Mouse (Mus musculus) lung, embryonic 14.5 days (tissue): Measurements from ENCODE around the gene Cort. TPM values are rescaled to one million over a fixed set of nuclear protein-coding genes. Genes with fewer than 3 reads are reported as not detected.
"Not testable (repeated sequence)": the region's sequence is repeated elsewhere in the genome, so short reads cannot be mapped to it uniquely, and the experiment has no call there.

ENCODE experiments used
- ATAC-seq: fragments of 200-750 bp; cut with Nextera tagmentation; 2 replicates; pipeline ENCODE4 v1.8.0; 2017; ENCODE audit warnings: mild to moderate bottlenecking, moderate TSS enrichment, moderate library complexity; ENCODE audit not compliant: insufficient read depth
- DNase-seq: peaks from one replicate; pipeline ENCODE4 v3.0.0-alpha.2; 2015
- H3K27ac ChIP-seq: fragments of 300-500 bp; sonication (generic); 2 replicates; pipeline ENCODE4 v1.5.1; 2014; ENCODE audit warnings: low read depth, mild to moderate bottlenecking, moderate library complexity
- H3K27me3 ChIP-seq: fragments of 300-500 bp; sonication (generic); 2 replicates; pipeline ENCODE4 v1.6.1; 2014; ENCODE audit warnings: low read length, control low read depth; ENCODE audit not compliant: insufficient read depth
- H3K36me3 ChIP-seq: fragments of 300-500 bp; sonication (generic); 2 replicates; pipeline ENCODE4 v1.6.1; 2014; ENCODE audit warnings: control low read depth; ENCODE audit not compliant: insufficient read depth
- H3K4me1 ChIP-seq: fragments of 300-500 bp; sonication (generic); 2 replicates; pipeline ENCODE4 v1.6.1; 2014; ENCODE audit warnings: antibody characterized with exemption, control low read depth; ENCODE audit not compliant: insufficient read depth
- H3K4me2 ChIP-seq: fragments of 300-500 bp; sonication (generic); 2 replicates; pipeline ENCODE4 v1.6.1; 2014; ENCODE audit warnings: mild to moderate bottlenecking
- H3K4me3 ChIP-seq: fragments of 300-500 bp; sonication (generic); 2 replicates; pipeline ENCODE4 v1.5.1; 2014; ENCODE audit warnings: low read depth, low read length
- H3K9ac ChIP-seq: fragments of 300-500 bp; sonication (generic); 2 replicates; pipeline ENCODE4 v1.6.1; 2014
- H3K9me3 ChIP-seq: fragments of 300-500 bp; sonication (generic); 2 replicates; pipeline ENCODE4 v1.6.1; 2016; ENCODE audit warnings: low read depth, low read length, control low read depth
- CTCF ChIP-seq: IDR thresholded peaks from 2 replicates; pipeline ENCODE4 v1.5.1; 2016; ENCODE audit warnings: antibody characterized with exemption, low read depth
- WGBS: fragments of 180-500 bp; shearing (Covaris S2); extraction: QIAGEN DNeasy Blood & Tissue Kit; methylation state at CpG from one replicate; pipeline ENCODE4 v1.1.7; 2014; 5-methylcytosine and 5-hydroxymethylcytosine counted together
- polyA plus RNA-seq: library from polyadenylated mRNA; unstranded; fragments of >200 nt; fragmentation: Nextera tagmentation; extraction: Ambion mirVana; gene quantifications from 2 replicates; pipeline ENCODE4 v1.2.1, GENCODE M21; 2014

Cort gene
- not detected in 2 replicates for polyA plus RNA-seq

DNA sequence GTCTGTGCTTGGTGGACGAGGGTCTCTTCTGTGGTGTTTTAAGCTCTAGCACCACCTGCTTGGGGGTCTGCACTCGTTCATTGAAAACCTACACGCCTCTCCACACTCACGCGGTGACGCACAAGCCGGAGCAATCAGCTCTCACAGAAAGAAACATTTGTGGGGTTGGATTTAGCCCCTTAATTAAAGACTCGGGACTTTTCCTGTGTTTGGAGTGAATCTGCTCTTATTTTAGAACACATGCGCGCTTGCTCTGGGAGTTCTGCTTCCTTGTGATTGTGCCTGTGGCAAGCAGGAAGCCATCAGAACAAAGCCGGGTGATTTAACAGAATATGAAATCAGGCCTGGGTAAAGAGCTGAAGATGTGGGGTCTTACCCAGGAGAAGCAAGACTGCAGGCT lies at the start of gene Cort:
TSS of gene Cort (minus strand) at position 101 of the 400 bp plus-strand sequence.
- peaks cover 37% of the 10 kb centered on the region; the same call in 1 of the 2 replicates for H3K36me3 ChIP-seq

DNA sequence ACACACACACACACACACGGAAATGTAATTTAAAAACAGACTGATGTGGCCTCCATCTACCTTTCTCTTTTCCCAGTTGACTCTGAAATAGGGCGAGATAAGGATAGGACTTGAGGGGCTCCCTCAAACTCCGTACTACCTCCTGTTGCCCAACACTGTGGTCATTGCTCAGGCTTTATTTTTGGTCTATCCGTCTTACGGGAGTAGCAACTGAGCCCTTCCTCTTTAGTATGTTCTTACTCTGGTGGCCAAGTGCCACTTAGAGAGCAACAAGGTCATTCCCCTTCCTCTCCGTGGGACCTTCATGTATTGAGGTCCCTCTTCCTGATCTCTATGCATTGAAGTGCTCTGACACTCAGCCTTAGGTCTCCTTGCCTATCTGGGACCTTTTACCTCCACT lies 47.1 kb upstream of the Cort start:
- Histone ChIP-seq H3K36me3 (0 out of 2 replicates have a peak, but pooled peaks cover 4% of the 10 kb centered on the region), H3K4me1 (no peaks in the 10 kb centered on the region), H3K9me3 (no peaks in the 10 kb centered on the region), H3K9ac (no peak overlapping the region), H3K27ac (no peak overlapping the region), H3K4me3 (no peak overlapping the region), H3K4me2 (no peak overlapping the region), H3K27me3 (no peaks in the 10 kb centered on the region)
- 76% methylated on average over 6 of the region's 6 CpGs for WGBS
- ATAC-seq: no peak
- no peak for DNase-seq
- no peak for TF ChIP-seq CTCF

More for the DNA sequence above, at the start of gene Cort:
- no peak for DNase-seq
- no peak for TF ChIP-seq CTCF
- H3K4me1 ChIP-seq: no peaks in the 10 kb centered on the region
- no peak for ATAC-seq
- 78% methylated on average over 11 of the region's 11 CpGs for WGBS
- no peak within 1 kb of the TSS for H3K4me3 ChIP-seq
- H3K4me2 ChIP-seq: no peak within 1 kb of the TSS
- H3K27me3 ChIP-seq: no peaks in the 10 kb centered on the region
- no peaks in the 10 kb centered on the region for H3K9me3 ChIP-seq
- no peak within 1 kb of the TSS; the same call in 1 of the 2 replicates for H3K9ac ChIP-seq
- H3K27ac ChIP-seq: no peak within 1 kb of the TSS

DNA sequence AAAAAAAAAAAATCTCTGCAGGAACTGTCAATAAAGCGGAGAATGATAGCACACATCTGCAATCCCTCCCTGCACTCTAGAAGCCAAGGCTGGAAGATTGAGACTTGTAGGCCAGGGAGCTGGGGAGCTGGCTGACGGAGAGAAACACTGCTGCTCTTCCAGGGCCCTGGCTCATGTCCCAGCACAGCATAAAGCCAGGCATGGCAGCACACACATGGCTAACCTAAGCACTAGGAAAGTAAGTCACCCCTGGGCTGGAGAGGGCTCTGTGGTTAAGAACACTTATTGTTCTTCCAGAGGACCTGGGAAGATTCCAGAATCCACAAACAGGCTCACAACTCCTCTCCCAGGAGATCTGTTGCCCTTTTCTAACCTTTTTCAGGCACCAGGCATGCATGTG lies 46.1 kb upstream of the Cort start:
- Histone ChIP-seq H3K4me2 (no peak overlapping the region), H3K27ac (peak overlapping the region; percentile 78), H3K27me3 (no peaks in the 10 kb centered on the region), H3K4me1 (no peaks in the 10 kb centered on the region), H3K4me3 (no peak overlapping the region), H3K9ac (no peak overlapping the region), H3K36me3 (0 out of 2 replicates have a peak, but pooled peaks cover 4% of the 10 kb centered on the region), H3K9me3 (no peaks in the 10 kb centered on the region)
- TF ChIP-seq CTCF: no peak
- WGBS: 44% methylated on average over 2 of the region's 2 CpGs
- peak; percentile 43; the same call in 1 of the 2 replicates for ATAC-seq
- peak; percentile 65 for DNase-seq

DNA sequence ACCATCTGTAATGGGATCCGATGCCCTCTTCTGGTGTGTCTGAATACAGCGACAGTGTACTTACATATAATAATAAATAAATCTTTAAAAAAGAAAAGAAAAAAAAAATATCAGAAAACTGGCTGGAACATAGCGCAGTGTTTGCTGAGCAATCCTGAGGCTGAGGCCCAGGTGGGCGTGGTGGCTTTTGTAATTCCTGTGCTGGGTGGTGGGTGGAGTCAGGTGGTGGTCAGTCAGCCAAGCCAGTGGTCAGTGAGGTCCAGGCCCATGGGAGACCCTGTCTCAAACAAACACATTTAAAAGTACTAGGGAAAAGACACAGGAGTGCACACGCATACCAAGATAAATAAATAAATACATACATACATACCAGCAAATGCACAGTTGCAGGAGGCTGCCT lies 45.5 kb upstream of the Cort start:
- Histone ChIP-seq H3K4me3 (no peak overlapping the region), H3K27me3 (no peaks in the 10 kb centered on the region), H3K9ac (no peak overlapping the region), H3K9me3 (no peaks in the 10 kb centered on the region), H3K36me3 (0 out of 2 replicates have a peak, but pooled peaks cover 2% of the 10 kb centered on the region), H3K4me1 (no peaks in the 10 kb centered on the region), H3K4me2 (no peak overlapping the region), H3K27ac (peak overlapping the region; percentile 78; the same call in 1 of the 2 replicates)
- 76% methylated on average over 5 of the region's 5 CpGs for WGBS
- TF ChIP-seq CTCF: no peak
- ATAC-seq (no peak), DNase-seq (no peak)

GRCm38 (mm10) chr4:149171581-149171981 lies 45.0 kb upstream of the Cort start:
- Histone ChIP-seq H3K36me3 (no peaks in the 10 kb centered on the region), H3K4me3 (no peak overlapping the region), H3K9ac (no peak overlapping the region), H3K27ac (no peak overlapping the region), H3K4me2 (no peak overlapping the region), H3K9me3 (no peaks in the 10 kb centered on the region), H3K4me1 (no peaks in the 10 kb centered on the region), H3K27me3 (no peaks in the 10 kb centered on the region)
- ATAC-seq (no peak), DNase-seq (peak; percentile 38)
- 63% methylated on average over 5 of the region's 5 CpGs for WGBS
- TF ChIP-seq CTCF: no peak

GRCm38 (mm10) chr4:149170394-149170931 lies 43.9 kb upstream of the Cort start:
- no peak overlapping the region for H3K4me2 ChIP-seq
- TF ChIP-seq CTCF: no peak
- H3K4me1 ChIP-seq: no peaks in the 10 kb centered on the region
- no peaks in the 10 kb centered on the region for H3K27me3 ChIP-seq
- no peak overlapping the region for H3K9ac ChIP-seq
- 51% methylated on average over 7 of the region's 7 CpGs for WGBS
- H3K36me3 ChIP-seq: no peaks in the 10 kb centered on the region
- DNase-seq (no peak), ATAC-seq (no peak)
- no peak overlapping the region for H3K4me3 ChIP-seq
- no peaks in the 10 kb centered on the region for H3K9me3 ChIP-seq
- H3K27ac ChIP-seq: no peak overlapping the region

- not testable (repeated sequence) for H3K27me3 ChIP-seq, H3K4me1 ChIP-seq, H3K9ac ChIP-seq, H3K27ac ChIP-seq, H3K9me3 ChIP-seq, H3K4me2 ChIP-seq, DNase-seq, H3K4me3 ChIP-seq, ATAC-seq, H3K36me3 ChIP-seq
- 69% methylated on average over 7 of the region's 8 CpGs for WGBS
Measured at GRCm38 (mm10) chr4:149169926-149170325, 43.4 kb upstream of the Cort start.
